Mouse (Mus musculus): ENCODE results near the gene Clcn6. TPM values are rescaled to one million over a fixed set of nuclear protein-coding genes. Genes with fewer than 3 reads are reported as not detected.

Gene Clcn6
- total RNA-seq, 2 experiments from 2014 or later = 4.7 to 5.0 TPM

DNA sequence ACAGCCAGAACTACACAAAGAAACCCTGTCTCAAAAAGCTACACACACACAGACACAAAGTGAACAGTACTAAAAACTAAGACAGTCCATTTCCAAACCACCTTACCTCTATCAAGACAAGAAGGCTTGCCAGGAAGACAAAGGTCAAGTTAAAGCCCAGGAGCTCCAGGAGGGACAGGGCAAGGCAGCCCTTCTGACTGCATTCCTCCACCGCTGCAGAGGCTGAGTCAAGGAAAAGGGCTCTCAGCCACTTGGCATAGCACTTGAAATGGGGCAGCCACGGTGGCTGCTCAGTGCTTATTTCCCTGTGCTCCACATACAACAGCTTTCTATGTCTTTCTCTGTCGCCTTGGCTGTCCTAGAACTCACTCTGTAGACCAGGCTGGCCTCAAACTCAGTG lies 14.6 kb downstream of the Clcn6 start:
- intact Hi-C loops (cut with DNase I) = no loop called here
- no peak overlapping the region for H3K4me3 ChIP-seq
- no peak overlapping the region for H3K27ac ChIP-seq
- DNase-seq = no peak
- no peak for TF ChIP-seq CTCF (IDR thresholded peaks at IDR 0.05)

DNA sequence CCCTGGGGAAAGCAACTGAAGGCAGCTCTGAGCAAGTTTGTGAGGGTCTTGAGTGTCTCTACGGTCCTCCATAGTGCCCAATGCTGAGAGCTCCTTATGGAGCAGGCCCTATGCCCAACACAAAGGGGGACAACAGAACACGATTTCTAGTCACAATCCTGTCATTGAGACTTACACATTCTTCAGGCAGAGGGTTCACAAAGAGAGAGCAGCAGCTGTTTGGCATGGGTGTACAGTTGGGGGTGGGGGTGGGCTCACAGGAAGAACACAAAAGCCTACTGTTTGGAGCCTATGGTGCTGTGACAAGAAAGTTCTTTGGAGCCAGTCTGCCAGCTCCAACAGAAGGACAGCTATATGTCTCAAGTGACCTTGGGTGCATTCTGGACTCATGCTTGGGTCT lies 20.2 kb downstream of the Clcn6 start:
- intact Hi-C loops (cut with DNase I) = no loop called here
- no peak for TF ChIP-seq CTCF (IDR thresholded peaks at IDR 0.05)
- Histone ChIP-seq H3K4me3 (no peak overlapping the region), H3K27ac (no peak overlapping the region)
- DNase-seq = no peak

GRCm38 (mm10) chr4:148016981-148017380 lies 21.6 kb downstream of the Clcn6 start:
- intact Hi-C loops (cut with DNase I) = no loop called here
- DNase-seq = no peak
- no peak for TF ChIP-seq CTCF (IDR thresholded peaks at IDR 0.05)

GRCm38 (mm10) chr4:148015418-148015817 lies 23.2 kb downstream of the Clcn6 start:
- intact Hi-C loops (cut with DNase I) = no loop called here
- TF ChIP-seq CTCF (IDR thresholded peaks at IDR 0.05) = peak; percentile 56
- no peak for DNase-seq
- no peak overlapping the region for H3K27ac ChIP-seq
- H3K4me3 ChIP-seq = no peak overlapping the region

More at GRCm38 (mm10) chr4:148016981-148017380, 21.6 kb downstream of the Clcn6 start:
- H3K4me3 ChIP-seq = no peak overlapping the region
- H3K27ac ChIP-seq = no peak overlapping the region

DNA sequence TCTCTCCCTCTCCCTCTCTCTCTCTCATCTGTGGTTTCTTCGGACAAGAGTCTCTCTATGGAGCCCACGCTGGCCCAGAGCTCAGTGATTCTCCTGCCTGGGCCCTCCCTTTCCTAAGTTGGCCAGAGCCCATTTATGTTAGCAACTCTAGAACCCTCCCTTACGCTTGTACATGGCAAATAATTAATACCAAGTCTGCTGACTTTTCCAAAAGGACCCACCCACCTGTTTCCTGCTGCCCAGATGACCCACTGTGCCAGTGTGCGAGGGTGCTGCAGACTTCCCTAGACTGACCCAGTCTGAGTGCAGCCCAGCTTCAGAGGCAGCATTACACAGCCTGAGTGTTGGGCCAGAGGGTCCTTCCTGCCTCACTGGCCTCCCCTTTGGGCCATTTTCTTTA lies 26.4 kb downstream of the Clcn6 start:
- intact Hi-C loops (cut with DNase I) = no loop called here

DNA sequence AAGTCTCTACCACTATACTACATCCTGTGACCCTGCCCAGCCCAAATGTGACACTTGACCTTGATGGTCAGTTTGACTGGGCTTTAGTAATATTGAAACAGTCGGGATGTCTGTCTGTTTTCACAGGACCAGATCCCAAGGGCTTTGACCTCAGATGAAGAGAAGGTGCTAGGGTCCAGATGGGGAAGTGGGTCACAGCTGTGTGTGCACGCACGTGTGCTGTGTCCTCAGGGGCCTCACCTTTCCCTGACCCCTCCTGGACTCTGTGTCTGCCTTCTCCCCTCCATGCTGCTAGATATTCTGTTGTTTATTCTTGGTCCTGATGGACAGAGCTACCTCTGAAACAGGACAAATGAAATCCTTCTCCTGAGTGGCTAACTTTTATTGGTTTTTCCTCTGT lies 27.3 kb downstream of the Clcn6 start:
- Histone ChIP-seq H3K4me3 (no peak overlapping the region), H3K27ac (no peak overlapping the region)
- intact Hi-C loops (cut with DNase I) = no loop called here
- TF ChIP-seq CTCF (IDR thresholded peaks at IDR 0.05) = no peak
- no peak for DNase-seq

More for the DNA sequence above, 26.4 kb downstream of the Clcn6 start:
- Histone ChIP-seq H3K27ac (no peak overlapping the region), H3K4me3 (no peak overlapping the region)
- DNase-seq = no peak
- TF ChIP-seq CTCF (IDR thresholded peaks at IDR 0.05) = no peak

GRCm38 (mm10) chr4:148009641-148010040 lies 29.0 kb downstream of the Clcn6 start:
- TF ChIP-seq CTCF (IDR thresholded peaks at IDR 0.05) = no peak
- DNase-seq = no peak
- intact Hi-C loops (cut with DNase I) = no loop called here

DNA sequence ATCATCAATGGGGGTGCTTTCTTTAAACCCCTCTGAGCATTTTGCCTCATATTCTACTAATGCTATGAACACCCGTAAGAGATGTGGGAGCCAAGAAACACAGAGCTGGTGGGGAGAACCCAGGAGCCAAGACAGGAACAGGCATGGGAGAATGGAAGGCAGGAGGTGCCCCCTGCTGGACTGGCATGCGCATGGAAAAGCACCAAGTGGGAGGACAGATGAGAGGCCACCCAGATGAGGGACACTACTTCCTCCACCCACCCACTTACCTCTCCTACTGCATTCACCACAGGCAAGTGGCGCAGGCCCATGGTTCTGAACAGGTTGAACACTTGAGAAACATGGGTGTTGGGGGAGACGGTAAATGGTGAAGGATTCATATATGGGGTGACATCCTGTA lies 30.2 kb downstream of the Clcn6 start:
- peak; percentile 55 for DNase-seq
- no peak overlapping the region for H3K27ac ChIP-seq
- peak; percentile 70 for TF ChIP-seq CTCF (IDR thresholded peaks at IDR 0.05)
- intact Hi-C loops (cut with DNase I) = loop anchor here (1.0 kb wide), 1 partner anchor 48 kb away; no protein-coding TSS in a partner anchor
- no peak overlapping the region for H3K4me3 ChIP-seq

More at GRCm38 (mm10) chr4:148009641-148010040, 29.0 kb downstream of the Clcn6 start:
- no peak overlapping the region for H3K27ac ChIP-seq
- no peak overlapping the region for H3K4me3 ChIP-seq

GRCm38 (mm10) chr4:148004361-148004760 lies 34.3 kb downstream of the Clcn6 start:
- H3K4me3 ChIP-seq = no peak overlapping the region
- TF ChIP-seq CTCF (IDR thresholded peaks at IDR 0.05) = no peak
- no peak for DNase-seq
- intact Hi-C loops (cut with DNase I) = no loop called here
- H3K27ac ChIP-seq = no peak overlapping the region

- no peak overlapping the region for H3K27ac ChIP-seq
- no peak for DNase-seq
- TF ChIP-seq CTCF (IDR thresholded peaks at IDR 0.05) = no peak
- H3K4me3 ChIP-seq = no peak overlapping the region
- intact Hi-C loops (cut with DNase I) = no loop called here
Observed at GRCm38 (mm10) chr4:148001866-148002265, 36.8 kb downstream of the Clcn6 start.

GRCm38 (mm10) chr4:148001013-148001789 lies 37.4 kb downstream of the Clcn6 start:
- intact Hi-C loops (cut with DNase I) = no loop called here
- H3K4me3 ChIP-seq = no peak overlapping the region

GRCm38 (mm10) chr4:148000202-148000772 lies 38.3 kb downstream of the Clcn6 start, which contains the start of gene Nppa:
Gene Nppa, plus strand, starts transcription at chr4:148000722.
- DNase-seq = no peak
- TF ChIP-seq CTCF (IDR thresholded peaks at IDR 0.05) = no peak
- intact Hi-C loops (cut with DNase I) = no loop called here
- H3K4me3 ChIP-seq = no peak within 1 kb of the TSS
- H3K27ac ChIP-seq = no peak within 1 kb of the TSS

More at GRCm38 (mm10) chr4:148001013-148001789, 37.4 kb downstream of the Clcn6 start:
- TF ChIP-seq CTCF (IDR thresholded peaks at IDR 0.05) = no peak
- no peak for DNase-seq
- no peak overlapping the region for H3K27ac ChIP-seq

DNA sequence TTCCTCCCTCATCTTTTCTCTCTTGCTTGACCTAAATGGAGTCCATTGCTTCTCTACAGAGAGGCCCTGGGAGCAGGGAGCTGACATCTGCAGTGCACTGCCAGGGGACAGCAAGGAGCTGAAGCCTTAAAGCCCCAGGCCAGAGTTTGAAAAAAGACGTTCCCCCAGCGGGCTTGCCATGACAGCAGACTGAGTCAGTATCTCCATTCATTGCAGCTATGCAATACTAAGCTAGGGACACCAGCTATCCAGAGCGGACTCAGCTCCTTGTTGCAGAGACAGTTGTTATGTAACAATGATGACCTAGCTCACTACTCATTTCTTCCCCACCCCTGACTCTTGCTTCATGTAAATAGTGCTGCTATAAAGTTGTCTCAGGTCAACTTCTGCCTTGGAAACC lies 43.3 kb downstream of the Clcn6 start:
- intact Hi-C loops (cut with DNase I) = no loop called here
- TF ChIP-seq CTCF (IDR thresholded peaks at IDR 0.05) = no peak

More for the DNA sequence above, 43.3 kb downstream of the Clcn6 start:
- H3K27ac ChIP-seq = no peak overlapping the region
- H3K4me3 ChIP-seq = no peak overlapping the region
- no peak for DNase-seq

Data from gastrocnemius, adult 2 months (tissue).